Mouse (Mus musculus) embryonic fibroblast, embryonic 13.5 days (primary cell): ENCODE data around the gene Klk8.

ENCODE experiments used
- CTCF ChIP-seq: IDR thresholded peaks from 2 replicates; pipeline ENCODE4 v1.5.1; 2011; ENCODE audit warnings: mild to moderate bottlenecking, control low read depth, low read length, moderate library complexity, borderline replicate concordance; ENCODE audit not compliant: insufficient read depth
- POLR2A ChIP-seq: IDR thresholded peaks from 2 replicates; pipeline ENCODE4 v1.6.1; 2011; ENCODE audit warnings: low read depth, mild to moderate bottlenecking, control low read depth, low read length, moderate library complexity

GRCm38 (mm10) chr7:43781541-43781940 is 15.8 kb upstream of the Klk8 start:
- TF ChIP-seq CTCF = no peak
- TF ChIP-seq POLR2A = no peak
